Mouse (Mus musculus) ovary, adult 18-20 months (tissue): Measurements from ENCODE around the gene Mat2a.
"Not testable (repeated sequence)": the region's sequence is repeated elsewhere in the genome, so short reads cannot be mapped to it uniquely, and the experiment has no call there.

ENCODE experiments used
- DNase-seq: peaks from one replicate; pipeline ENCODE4 v3.0.0; 2022; ENCODE audit warnings: low spot score, mixed read lengths

Mat2a gene

GRCm38 (mm10) chr6:72454833-72455373 lies 15.5 kb upstream of the Mat2a start:
- DNase-seq, result no peak

DNA sequence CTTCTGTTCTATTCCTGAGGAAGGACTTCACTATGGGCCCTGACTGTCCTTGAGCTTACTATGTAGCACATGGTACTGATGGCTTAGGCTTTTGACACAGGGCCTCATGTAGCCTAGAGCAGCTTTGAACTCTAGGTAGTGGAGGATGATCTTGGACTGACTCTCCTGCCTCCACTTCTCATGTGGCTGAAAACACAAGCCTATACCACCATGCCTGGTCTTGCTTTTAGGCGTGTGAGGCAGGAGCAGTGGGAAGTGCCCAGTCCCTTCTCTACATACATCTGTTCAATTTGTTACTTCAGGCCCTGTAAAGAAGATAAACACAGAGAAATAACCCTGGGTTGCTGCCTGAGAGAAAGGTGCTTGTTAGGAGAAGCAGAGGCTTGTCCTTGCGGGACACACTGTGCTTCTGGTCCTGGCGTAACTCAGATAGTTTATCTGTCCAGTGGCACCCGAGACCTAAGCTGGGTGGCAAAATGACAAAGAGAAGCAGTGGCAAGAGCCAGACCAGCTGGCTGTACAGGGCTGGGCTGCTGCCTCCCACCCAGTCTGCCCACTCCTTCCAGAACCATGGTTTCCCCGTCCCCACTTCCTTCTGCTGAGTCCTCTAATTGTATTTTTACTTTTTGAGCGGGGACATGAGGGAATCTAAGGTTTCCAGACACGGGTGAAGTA lies 14.9 kb upstream of the Mat2a start:
- no peak for DNase-seq

DNA sequence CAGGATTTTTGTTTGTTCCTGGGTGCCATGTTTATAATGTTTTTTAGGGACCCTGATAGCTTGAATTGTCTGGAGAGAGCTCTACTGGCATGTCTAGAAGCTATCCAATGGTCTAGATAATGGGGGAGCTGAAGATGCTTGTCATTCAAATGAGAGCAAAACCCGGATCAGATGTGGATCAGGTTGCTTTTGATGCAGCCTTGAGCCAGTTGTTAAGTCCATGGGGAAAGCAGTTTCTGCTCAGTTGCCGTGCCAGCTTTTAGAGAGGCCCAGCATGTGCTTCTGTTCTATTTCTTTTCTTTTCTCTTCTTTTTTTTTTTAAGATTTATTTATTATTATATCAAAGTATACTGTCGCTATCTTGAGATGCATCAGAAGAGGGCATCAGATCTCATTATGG lies 14.2 kb upstream of the Mat2a start:
- DNase-seq, result no peak

DNA sequence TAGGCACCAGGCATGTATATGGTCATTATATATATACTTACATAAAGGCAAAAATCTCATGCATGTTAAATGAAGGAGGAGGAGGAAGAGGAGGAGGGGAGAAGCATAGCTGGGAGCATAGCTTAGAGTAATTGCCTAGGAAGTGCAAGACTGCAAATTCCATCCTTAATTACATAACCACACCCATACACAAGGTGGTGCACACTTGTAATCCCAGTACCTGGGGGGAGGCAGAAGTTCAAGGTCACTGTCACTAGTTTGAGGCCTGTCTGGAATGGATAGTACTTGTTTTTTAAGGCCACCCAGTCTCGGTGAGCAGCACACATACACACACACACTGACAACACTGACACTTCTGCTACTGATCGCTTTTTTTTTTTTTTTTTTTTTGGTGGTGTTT lies 13.0 kb upstream of the Mat2a start:
- DNase-seq, result no peak

- DNase-seq, result not testable (repeated sequence)
Observed at GRCm38 (mm10) chr6:72451778-72452177, 12.4 kb upstream of the Mat2a start.

GRCm38 (mm10) chr6:72447487-72447886 lies 8.1 kb upstream of the Mat2a start:
- no peak for DNase-seq

DNA sequence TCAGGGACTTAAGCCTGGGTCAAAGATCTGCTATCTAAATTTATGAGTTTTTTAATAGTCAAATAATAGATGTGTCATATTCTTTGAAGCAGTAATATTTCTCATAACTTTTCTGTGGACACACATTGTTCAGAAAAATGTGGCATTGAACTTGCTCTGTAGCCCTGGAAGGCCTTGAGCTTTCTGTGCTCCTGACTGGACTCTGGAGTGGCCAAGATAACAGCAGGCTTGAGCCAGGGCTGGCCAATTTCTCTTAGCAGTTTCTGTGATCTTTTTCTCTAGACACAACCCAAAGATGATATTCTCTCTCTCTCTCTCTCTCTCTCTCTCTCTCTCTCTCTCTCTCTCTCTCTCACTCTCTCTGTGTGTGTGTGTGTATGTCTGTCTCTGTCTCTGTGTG lies 5.7 kb upstream of the Mat2a start:
- DNase-seq, result peak; percentile 63

GRCm38 (mm10) chr6:72442921-72443604 lies 3.7 kb upstream of the Mat2a start:
- no peak for DNase-seq

DNA sequence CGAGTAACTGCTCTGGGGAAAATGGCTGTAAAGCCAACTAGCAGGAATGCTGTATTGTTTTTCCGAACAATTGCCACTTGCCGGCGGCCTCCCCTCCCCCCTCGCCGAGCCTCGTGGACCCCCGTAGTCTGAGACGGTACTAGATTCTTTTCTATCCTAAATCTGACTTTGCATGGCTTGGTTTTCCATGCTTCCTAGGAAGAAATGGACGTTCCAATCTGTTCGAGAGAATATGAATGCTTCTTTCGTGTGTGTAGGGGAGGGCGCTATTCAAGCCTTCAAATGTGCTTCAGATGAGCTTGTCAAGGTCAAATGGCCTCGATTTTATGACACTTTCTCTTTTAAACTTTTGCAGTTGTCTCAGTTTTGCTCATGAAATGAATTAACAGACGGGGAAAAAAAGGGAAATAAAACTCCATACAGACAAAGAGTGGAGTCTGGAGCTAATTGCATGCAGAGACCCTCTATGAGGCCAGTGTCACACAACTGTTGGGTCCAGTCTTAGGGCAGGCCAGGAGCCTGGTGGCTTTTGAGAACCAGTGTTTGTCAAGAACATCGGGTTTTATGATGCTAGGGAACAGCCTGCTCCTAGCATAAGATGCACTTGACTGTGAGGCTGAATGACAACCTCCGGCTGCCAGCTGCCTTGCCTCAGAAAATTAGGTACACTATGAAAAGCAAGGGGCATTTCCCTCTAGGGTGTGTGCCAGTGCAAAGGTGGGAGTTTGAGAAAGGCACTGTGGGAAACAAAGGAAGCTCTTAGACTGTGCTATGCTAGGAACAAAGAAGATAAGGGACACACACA lies 1.0 kb upstream of the Mat2a start:
- DNase-seq, result no peak

- peak; percentile 75 for DNase-seq
Observed at GRCm38 (mm10) chr6:72438862-72439354, 450 bp downstream of the Mat2a start.

DNA sequence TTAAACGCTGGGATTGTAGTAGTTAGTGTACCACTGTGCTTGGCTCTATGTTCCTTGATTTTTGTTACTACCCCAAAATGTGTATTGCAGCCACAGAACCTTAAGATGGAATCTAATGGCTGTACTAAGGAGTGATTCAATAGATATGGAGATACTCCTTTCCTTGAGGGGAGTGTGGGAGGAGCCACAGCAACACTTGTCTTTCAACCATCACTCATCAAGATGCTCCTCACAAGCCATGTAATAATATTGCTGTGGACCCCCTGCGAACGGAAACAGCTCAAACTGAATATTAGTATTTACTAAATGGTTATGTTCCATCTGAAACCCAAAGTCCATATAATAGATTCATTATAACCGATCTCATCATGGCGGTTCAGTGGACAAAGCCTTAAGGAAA lies 1.1 kb downstream of the Mat2a start:
- DNase-seq, result no peak

- no peak for DNase-seq
Observed at GRCm38 (mm10) chr6:72432153-72432552, 7.2 kb downstream of the Mat2a start.

DNA sequence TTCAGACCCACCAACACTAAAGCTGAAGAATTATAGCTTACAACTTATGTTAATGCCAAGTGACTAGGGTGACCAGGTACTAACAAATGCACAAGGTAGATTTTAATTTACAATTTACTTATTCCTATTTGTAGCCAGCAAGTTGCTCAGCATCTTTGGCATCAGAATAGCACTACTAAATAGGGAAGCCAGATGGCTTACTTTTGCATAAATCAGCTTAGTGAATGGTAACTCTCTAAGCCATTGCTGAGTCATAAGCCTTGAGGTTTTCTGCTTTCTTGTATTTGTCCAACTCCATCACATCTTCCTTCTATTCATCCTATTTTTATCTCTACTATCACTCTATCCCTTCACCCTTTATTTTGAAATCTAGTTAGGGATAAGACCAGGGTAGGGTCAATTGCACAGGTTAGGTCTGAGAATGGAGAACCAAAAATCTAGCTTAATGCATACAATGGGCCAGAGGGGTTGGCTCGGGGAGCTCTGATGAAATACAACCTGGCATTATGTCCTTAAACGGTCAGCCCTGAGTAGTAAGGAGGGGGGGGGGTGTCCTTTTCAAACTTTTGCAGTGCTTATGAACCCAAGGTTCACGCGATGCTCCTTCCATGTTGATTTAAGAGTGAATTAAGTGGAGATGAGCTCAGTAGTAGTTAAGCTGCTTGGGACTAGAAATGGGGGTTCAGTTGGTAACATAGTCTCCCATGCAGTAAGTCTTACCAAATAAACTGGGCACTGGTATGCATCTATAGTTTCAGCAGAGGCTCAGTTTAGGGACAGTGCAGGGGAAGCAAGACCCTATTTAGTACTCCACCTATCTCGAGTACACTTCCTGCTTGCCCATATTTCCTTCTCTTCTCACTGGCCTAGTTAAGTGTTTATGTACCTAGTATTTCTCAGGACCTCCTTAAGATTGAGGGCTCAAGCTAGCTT lies 8.1 kb downstream of the Mat2a start:
- DNase-seq, result no peak

DNA sequence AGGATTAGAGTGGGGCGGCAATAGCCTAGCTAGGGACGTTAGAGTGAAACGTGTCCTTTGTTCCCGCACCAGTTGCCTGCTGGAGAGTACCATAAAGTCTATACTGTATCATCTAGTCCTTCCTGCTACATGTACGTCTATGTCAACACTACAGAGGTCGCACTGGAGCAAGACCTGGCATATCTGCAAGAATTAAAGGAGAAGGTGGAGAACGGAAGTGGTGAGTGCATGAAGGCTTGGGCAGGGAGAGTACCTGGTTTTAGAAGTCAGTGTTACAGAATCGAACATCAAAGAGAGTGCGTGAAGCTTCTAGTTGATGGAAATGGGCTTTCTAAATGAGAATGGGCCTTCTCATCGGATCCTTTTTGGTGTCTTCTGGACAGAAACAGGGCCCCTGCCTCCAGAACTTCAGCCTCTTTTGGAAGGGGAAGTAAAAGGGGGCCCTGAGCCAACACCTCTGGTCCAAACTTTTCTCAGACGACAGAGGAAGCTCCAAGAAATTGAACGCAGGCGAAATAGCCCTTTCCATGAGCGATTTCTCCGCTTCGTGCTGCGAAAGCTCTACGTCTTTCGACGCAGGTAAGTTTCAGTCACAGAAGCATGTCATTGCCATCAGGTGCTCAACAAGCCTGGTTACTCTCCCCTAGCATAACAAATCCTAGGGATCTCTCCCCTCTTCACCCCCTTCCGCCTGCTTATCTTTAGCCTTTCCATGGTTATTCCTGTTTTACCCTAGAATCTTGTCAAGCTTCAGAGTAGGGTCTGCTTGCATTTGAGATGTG lies 10.1 kb downstream of the Mat2a start:
- no peak for DNase-seq

- peak; percentile 33 for DNase-seq
Observed at GRCm38 (mm10) chr6:72428036-72428435, 11.3 kb downstream of the Mat2a start.

- no peak for DNase-seq
Observed at GRCm38 (mm10) chr6:72425646-72426045, 13.7 kb downstream of the Mat2a start.

DNA sequence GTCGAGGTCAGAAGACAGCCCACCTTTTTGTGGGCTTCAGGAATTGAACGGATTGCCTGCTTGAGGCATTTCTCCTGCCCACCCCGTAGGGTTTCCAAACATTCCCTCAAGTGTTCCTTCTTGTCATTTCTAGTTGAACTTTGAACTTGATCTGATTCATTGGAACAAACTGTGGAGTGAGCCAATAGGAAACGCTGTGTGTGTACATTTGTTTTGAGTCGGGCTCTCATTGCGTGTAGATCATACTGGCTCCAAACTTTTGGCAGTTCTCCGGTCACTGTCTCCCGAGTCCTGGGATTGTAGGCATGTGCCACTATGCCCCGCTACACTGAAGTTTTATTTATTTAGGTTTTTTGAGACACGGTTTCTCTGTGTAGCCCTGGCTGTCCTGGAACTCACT lies 18.5 kb downstream of the Mat2a start:
- DNase-seq, result no peak

- DNase-seq, result no peak
Observed at GRCm38 (mm10) chr6:72419806-72420205, 19.6 kb downstream of the Mat2a start.

GRCm38 (mm10) chr6:72418279-72418678 lies 21.1 kb downstream of the Mat2a start:
- DNase-seq, result no peak

- DNase-seq, result no peak
Observed at GRCm38 (mm10) chr6:72415964-72416772, 23.2 kb downstream of the Mat2a start.
